Mouse (Mus musculus) liver, embryonic 16.5 days (tissue): ENCODE data around the gene Zmat3. TPM values are rescaled to one million over a fixed set of nuclear protein-coding genes. Genes with fewer than 3 reads are reported as not detected.
A peak's percentile ranks its signal among the peaks of the same experiment; 100 is the strongest.

Experiments used
- ATAC-seq: fragments of 200-750 bp; cut with Nextera tagmentation; 2 replicates; pipeline ENCODE4 v1.8.0; 2017; ENCODE audit warnings: low read depth, mild to moderate bottlenecking, moderate number of reproducible peaks, moderate library complexity
- H3K27ac ChIP-seq: fragments of 300-500 bp; sonication (generic); 2 replicates; pipeline ENCODE4 v1.5.1; 2014; ENCODE audit warnings: mild to moderate bottlenecking, low read length
- H3K27me3 ChIP-seq: fragments of 300-500 bp; sonication (generic); 2 replicates; pipeline ENCODE4 v1.6.1; 2014; ENCODE audit warnings: low read depth, low read length, mixed read lengths; ENCODE audit not compliant: control insufficient read depth, insufficient read depth
- H3K36me3 ChIP-seq: fragments of 300-500 bp; sonication (generic); 2 replicates; pipeline ENCODE4 v1.6.1; 2014; ENCODE audit warnings: mild to moderate bottlenecking; ENCODE audit not compliant: control insufficient read depth, insufficient read depth
- H3K4me1 ChIP-seq: fragments of 300-500 bp; sonication (generic); 2 replicates; pipeline ENCODE4 v1.6.1; 2014; ENCODE audit warnings: low read depth, low read length, mixed read lengths; ENCODE audit not compliant: control insufficient read depth
- H3K4me2 ChIP-seq: fragments of 300-500 bp; sonication (generic); 2 replicates; pipeline ENCODE4 v1.6.1; 2014; ENCODE audit warnings: low read depth, low read length, mixed read lengths
- H3K4me3 ChIP-seq: fragments of 300-500 bp; sonication (generic); 2 replicates; pipeline ENCODE4 v1.5.1; 2014; ENCODE audit warnings: low read depth, mild to moderate bottlenecking, low read length
- H3K9ac ChIP-seq: fragments of 300-500 bp; sonication (generic); 2 replicates; pipeline ENCODE4 v1.6.1; 2014; ENCODE audit warnings: low read depth, low read length
- H3K9me3 ChIP-seq: fragments of 300-500 bp; sonication (generic); replicated peaks from 2 replicates; pipeline ENCODE4 v1.6.1; 2016; ENCODE audit warnings: low read length; ENCODE audit not compliant: control insufficient read depth
- WGBS: fragments of 180-500 bp; shearing (Covaris S2); extraction: QIAGEN DNeasy Blood & Tissue Kit; methylation state at CpG from one replicate; pipeline ENCODE4 v1.1.7; 2014; ENCODE audit not compliant: insufficient replicate concordance; 5-methylcytosine and 5-hydroxymethylcytosine counted together
- polyA plus RNA-seq: library from polyadenylated mRNA; unstranded; fragments of >200 nt; fragmentation: Nextera tagmentation; extraction: Ambion mirVana; gene quantifications from 2 replicates; pipeline ENCODE4 v1.2.1, GENCODE M21; 2015

Gene Zmat3
- polyA plus RNA-seq, 1 experiment from 2014 or later: 0.48 TPM

DNA sequence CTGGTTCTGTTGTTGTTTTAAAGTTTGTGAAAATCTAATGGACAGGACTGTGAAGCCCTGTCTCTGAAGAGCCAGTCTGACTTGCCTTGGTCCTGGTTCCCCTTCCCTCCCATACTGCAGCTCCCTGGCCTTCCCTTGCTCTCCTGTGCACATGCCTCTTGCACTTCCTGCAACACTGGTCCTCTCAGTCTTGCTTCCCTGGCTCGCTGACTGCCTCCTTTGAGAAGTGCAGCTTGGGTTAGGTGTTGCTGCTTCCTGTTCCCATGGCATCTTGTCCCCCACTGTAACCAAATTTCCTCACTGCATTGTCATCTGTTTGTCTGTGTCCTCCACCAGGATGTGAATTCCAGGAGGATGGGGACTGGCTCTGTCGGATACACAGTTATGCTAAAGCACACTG, 34.1 kb upstream of the Zmat3 start:
- ATAC-seq: no peak

GRCm38 (mm10) chr3:32399381-32399780, 33.6 kb upstream of the Zmat3 start:
- Histone ChIP-seq H3K4me1 (peaks cover 18% of the 10 kb centered on the region), H3K4me2 (no peak overlapping the region)
- 48% methylated on average over 4 of the region's 4 CpGs for WGBS

More for the DNA sequence above, 34.1 kb upstream of the Zmat3 start:
- H3K4me3 ChIP-seq: no peak overlapping the region
- H3K9ac ChIP-seq: no peak overlapping the region
- whole genome bisulfite sequencing: 59% methylated on average over 2 of the region's 2 CpGs
- H3K4me2 ChIP-seq: no peak overlapping the region
- peaks cover 18% of the 10 kb centered on the region for H3K4me1 ChIP-seq
- no peaks in the 10 kb centered on the region for H3K36me3 ChIP-seq
- no peaks in the 10 kb centered on the region for H3K27me3 ChIP-seq
- H3K9me3 ChIP-seq: no peaks in the 10 kb centered on the region
- H3K27ac ChIP-seq: no peak overlapping the region

DNA sequence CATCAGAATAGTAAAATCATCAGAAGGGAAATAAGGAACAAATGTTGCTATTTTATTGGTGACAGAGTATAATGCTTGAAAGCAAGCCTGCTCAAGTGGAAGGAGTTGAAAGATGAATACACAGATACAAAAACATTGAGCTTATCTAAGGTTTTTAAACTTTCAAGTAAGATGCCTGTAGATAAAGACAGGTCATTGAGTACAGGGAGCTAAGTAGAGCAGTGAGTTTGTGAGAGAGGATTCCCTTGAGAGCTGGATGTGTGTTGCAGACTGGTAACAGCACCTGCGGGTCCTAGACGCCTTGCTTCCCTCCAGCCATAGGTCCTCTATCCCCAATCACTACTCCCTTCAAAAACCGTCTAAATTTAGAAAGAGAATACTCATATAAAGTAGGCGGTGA, 32.8 kb upstream of the Zmat3 start:
- H3K4me1 ChIP-seq: peaks cover 18% of the 10 kb centered on the region
- WGBS: 24% methylated on average over 4 of the region's 4 CpGs
- H3K27ac ChIP-seq: no peak overlapping the region
- H3K36me3 ChIP-seq: no peaks in the 10 kb centered on the region
- peak overlapping the region; percentile 88 for H3K4me2 ChIP-seq
- H3K27me3 ChIP-seq: no peaks in the 10 kb centered on the region
- peak overlapping the region; percentile 12 for H3K4me3 ChIP-seq
- no peak overlapping the region for H3K9ac ChIP-seq
- ATAC-seq: no peak
- no peaks in the 10 kb centered on the region for H3K9me3 ChIP-seq

More at GRCm38 (mm10) chr3:32399381-32399780, 33.6 kb upstream of the Zmat3 start:
- no peak for ATAC-seq
- H3K4me3 ChIP-seq: no peak overlapping the region
- no peaks in the 10 kb centered on the region for H3K36me3 ChIP-seq
- no peak overlapping the region for H3K27ac ChIP-seq
- no peak overlapping the region for H3K9ac ChIP-seq
- no peaks in the 10 kb centered on the region for H3K9me3 ChIP-seq
- H3K27me3 ChIP-seq: no peaks in the 10 kb centered on the region

GRCm38 (mm10) chr3:32398175-32398538, 32.3 kb upstream of the Zmat3 start:
- WGBS: 2% methylated on average over 7 of the region's 7 CpGs
- no peaks in the 10 kb centered on the region for H3K9me3 ChIP-seq
- H3K27ac ChIP-seq: no peak overlapping the region; the same call in none of the 2 replicates
- peak overlapping the region; percentile 88 for H3K4me2 ChIP-seq
- peaks cover 18% of the 10 kb centered on the region for H3K4me1 ChIP-seq
- no peaks in the 10 kb centered on the region for H3K36me3 ChIP-seq
- peak overlapping the region; percentile 89 for H3K4me3 ChIP-seq
- no peak for ATAC-seq
- H3K27me3 ChIP-seq: no peaks in the 10 kb centered on the region
- peak overlapping the region; percentile 93 for H3K9ac ChIP-seq

DNA sequence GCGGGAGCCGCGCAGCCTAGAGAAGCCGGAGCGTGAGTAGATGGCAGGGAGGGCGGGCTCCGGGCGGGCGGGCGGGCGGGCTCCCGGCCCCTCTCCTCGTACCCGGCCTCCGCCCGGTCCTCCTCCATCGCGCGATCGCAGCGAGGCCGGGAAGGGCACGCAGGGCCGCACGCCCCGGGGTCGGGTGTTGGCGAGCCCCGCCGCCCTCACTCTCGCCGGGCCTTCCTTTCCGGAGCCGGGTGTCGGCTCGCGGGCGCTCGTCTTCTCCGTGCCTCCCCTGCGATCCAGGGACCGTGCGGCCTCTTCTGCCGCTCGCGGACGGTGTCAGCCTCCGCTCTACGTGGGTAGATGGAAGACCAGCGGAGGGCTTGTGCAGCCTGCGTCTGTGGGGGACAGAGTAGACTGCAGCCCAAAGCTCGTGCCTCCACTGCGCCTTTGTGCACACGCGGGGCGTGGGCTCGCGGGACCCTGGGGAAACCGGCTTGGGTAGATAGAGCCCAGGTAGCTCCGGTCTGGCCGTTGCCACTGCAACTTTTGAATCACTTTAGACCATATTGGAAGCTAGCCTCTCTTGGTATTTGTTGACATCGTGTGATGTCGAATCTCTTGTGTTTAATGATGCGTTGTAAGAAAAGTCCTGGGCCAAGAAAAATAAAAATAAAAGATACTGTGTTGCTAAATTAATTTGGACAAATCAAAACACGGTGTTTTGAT, 31.8 kb upstream of the Zmat3 start, which contains the start of gene Pik3ca:
TSS of gene Pik3ca (plus strand) at position 211 of the 714 bp plus-strand sequence.
- peaks cover 18% of the 10 kb centered on the region for H3K4me1 ChIP-seq
- no peaks in the 10 kb centered on the region for H3K36me3 ChIP-seq
- ATAC-seq: peak; percentile 61
- H3K4me2 ChIP-seq: peak within 1 kb of the TSS; percentile 90
- WGBS: under 1% methylated on average over 52 of the region's 65 CpGs
- H3K9me3 ChIP-seq: no peaks in the 10 kb centered on the region
- H3K9ac ChIP-seq: peak within 1 kb of the TSS; percentile 93
- H3K27me3 ChIP-seq: no peaks in the 10 kb centered on the region
- peak within 1 kb of the TSS; percentile 98 for H3K27ac ChIP-seq
- H3K4me3 ChIP-seq: peak within 1 kb of the TSS; percentile 89

DNA sequence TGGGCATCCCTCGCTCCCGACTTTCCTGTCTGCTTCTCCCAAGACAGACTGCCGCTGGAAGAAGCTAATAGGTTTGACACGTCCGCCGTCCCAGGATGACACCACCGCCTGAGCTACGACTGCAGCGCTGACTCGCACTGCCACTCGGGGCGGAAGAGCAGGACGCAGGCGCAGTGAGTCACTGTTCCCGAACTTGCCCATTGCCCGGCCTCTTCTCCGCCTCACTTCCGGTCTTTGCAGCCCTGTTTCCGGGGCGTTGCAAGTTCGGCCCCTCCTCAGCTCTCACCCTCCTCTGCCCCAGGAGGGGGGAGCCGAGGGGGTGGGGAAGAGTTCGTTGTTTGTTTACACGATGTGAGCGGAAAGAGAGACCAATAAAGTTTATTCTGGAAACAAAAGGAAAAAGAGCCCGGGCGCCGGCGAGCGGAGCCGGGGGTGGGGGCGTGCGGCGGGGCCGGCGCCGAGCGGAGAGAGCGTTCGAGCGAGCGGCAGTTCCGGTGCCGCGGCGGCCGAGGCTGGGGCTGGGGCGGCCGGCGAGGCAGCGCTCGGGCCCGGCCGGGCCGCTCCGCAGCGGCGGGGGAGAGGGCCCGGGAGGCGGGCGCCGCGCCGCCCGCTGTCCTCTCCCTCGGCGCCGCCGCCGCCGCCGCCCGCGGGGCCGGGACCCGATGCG, 31.1 kb upstream of the Zmat3 start:
- ATAC-seq: peak; percentile 96
- Histone ChIP-seq H3K27ac (peak overlapping the region; percentile 98), H3K27me3 (no peaks in the 10 kb centered on the region), H3K4me3 (peak overlapping the region; percentile 89), H3K36me3 (no peaks in the 10 kb centered on the region), H3K9ac (peak overlapping the region; percentile 93), H3K4me2 (peak overlapping the region; percentile 90), H3K4me1 (peaks cover 18% of the 10 kb centered on the region), H3K9me3 (no peaks in the 10 kb centered on the region)
- WGBS: 0% methylated on average over 56 of the region's 77 CpGs

DNA sequence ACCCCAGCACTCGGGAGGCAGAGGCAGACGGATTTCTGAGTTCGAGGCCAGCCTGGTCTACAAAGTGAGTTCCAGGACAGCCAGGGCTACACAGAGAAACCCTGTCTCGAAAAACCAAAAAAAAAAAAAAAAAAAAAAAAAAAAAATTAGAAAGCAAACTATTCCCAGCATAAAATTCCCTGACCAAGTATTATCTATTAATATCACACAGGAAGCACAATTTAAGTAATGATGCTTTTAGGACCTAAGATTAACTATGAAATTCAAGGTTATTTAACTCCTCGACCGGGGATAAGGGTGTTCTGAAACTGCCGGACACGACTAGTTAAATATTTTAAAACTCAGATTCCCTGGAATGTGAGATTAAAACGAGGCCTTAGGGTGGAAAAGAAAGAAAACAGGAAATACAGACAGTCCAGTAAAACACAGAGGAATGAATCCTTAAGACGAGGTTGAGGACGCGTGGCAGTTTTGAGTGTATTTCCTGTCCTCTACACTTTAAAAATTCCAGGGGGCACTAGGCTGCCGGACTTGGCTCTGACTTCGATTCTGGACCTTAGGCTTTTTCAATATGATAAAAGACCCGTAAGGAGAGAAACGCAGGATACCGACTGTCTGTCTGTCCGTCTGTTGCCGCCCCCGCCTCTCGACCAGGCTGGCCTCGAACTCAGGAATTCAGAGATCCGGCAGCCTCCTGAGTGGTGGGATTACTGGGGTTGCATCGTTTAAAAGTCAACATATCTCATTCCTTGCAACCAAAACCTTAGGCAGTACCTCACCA, 30.1 kb upstream of the Zmat3 start:
- H3K4me1 ChIP-seq: peaks cover 18% of the 10 kb centered on the region
- H3K9me3 ChIP-seq: no peaks in the 10 kb centered on the region
- no peaks in the 10 kb centered on the region for H3K36me3 ChIP-seq
- H3K4me3 ChIP-seq: peak overlapping the region; percentile 89
- H3K27me3 ChIP-seq: no peaks in the 10 kb centered on the region
- H3K4me2 ChIP-seq: peak overlapping the region; percentile 90
- 13% methylated on average over 23 of the region's 24 CpGs for WGBS
- H3K9ac ChIP-seq: peak overlapping the region; percentile 76
- H3K27ac ChIP-seq: peak overlapping the region; percentile 98
- ATAC-seq: no peak

GRCm38 (mm10) chr3:32393986-32394385, 28.2 kb upstream of the Zmat3 start:
- no peaks in the 10 kb centered on the region for H3K9me3 ChIP-seq
- no peak for ATAC-seq
- peaks cover 5% of the 10 kb centered on the region for H3K4me1 ChIP-seq
- H3K4me2 ChIP-seq: no peak overlapping the region
- no peak overlapping the region for H3K9ac ChIP-seq
- H3K27ac ChIP-seq: peak overlapping the region; percentile 52
- no peaks in the 10 kb centered on the region for H3K36me3 ChIP-seq
- H3K4me3 ChIP-seq: no peak overlapping the region
- 73% methylated on average over 8 of the region's 8 CpGs for WGBS
- no peaks in the 10 kb centered on the region for H3K27me3 ChIP-seq
